Mouse (Mus musculus) midbrain, embryonic 12.5 days (tissue): ENCODE results near the gene Hvcn1. TPM values are rescaled to one million over a fixed set of nuclear protein-coding genes. Genes with fewer than 3 reads are reported as not detected.
"Not testable (repeated sequence)": the region's sequence is repeated elsewhere in the genome, so short reads cannot be mapped to it uniquely, and the experiment has no call there.

Source experiments
- ATAC-seq: fragments of 200-750 bp; cut with Nextera tagmentation; 2 replicates; pipeline ENCODE4 v1.8.0; 2017; ENCODE audit warnings: low read depth, moderate TSS enrichment, moderate library complexity; ENCODE audit not compliant: low FRiP score
- H3K27ac ChIP-seq: fragments of 300-500 bp; sonication (generic); replicated peaks from 2 replicates; pipeline ENCODE4 v1.5.1; 2016; ENCODE audit warnings: mild to moderate bottlenecking
- H3K27me3 ChIP-seq: fragments of 300-500 bp; sonication (generic); 2 replicates; pipeline ENCODE4 v1.6.1; 2016; ENCODE audit warnings: mild to moderate bottlenecking
- H3K36me3 ChIP-seq: fragments of 300-500 bp; sonication (generic); 2 replicates; pipeline ENCODE4 v1.6.1; 2016
- H3K4me1 ChIP-seq: fragments of 300-500 bp; sonication (generic); 2 replicates; pipeline ENCODE4 v1.6.1; 2016
- H3K4me2 ChIP-seq: fragments of 300-500 bp; sonication (generic); replicated peaks from 2 replicates; pipeline ENCODE4 v1.6.1; 2016; ENCODE audit warnings: mild to moderate bottlenecking, moderate library complexity
- H3K4me3 ChIP-seq: fragments of 300-500 bp; sonication (generic); 2 replicates; pipeline ENCODE4 v1.5.1; 2016; ENCODE audit warnings: mild to moderate bottlenecking
- H3K9ac ChIP-seq: fragments of 300-500 bp; sonication (generic); replicated peaks from 2 replicates; pipeline ENCODE4 v1.6.1; 2016; ENCODE audit warnings: mild to moderate bottlenecking, moderate library complexity
- H3K9me3 ChIP-seq: fragments of 300-500 bp; sonication (generic); 2 replicates; pipeline ENCODE4 v1.6.1; 2016; ENCODE audit warnings: mild to moderate bottlenecking
- WGBS: fragments of 180-500 bp; shearing (Covaris S2); methylation state at CpG from one replicate; pipeline ENCODE4 v1.1.7; 2016; 5-methylcytosine and 5-hydroxymethylcytosine counted together
- polyA plus RNA-seq: library from polyadenylated mRNA; unstranded; fragments of >200 nt; fragmentation: Nextera tagmentation; extraction: Ambion mirVana; gene quantifications from 2 replicates; pipeline ENCODE4 v1.2.1, GENCODE M21; 2016

Hvcn1 gene
- polyA plus RNA-seq, 1 experiment from 2014 or later, result 10.8 TPM

GRCm38 (mm10) chr5:122209591-122210368, 3.2 kb downstream of the Hvcn1 start:
- peaks cover 17% of the 10 kb centered on the region for H3K4me1 ChIP-seq
- no peaks in the 10 kb centered on the region for H3K9me3 ChIP-seq
- WGBS, result 2% methylated on average over 20 of the region's 21 CpGs
- H3K4me3 ChIP-seq, result peak overlapping the region; percentile 38
- H3K27ac ChIP-seq, result peak overlapping the region; percentile 58
- H3K36me3 ChIP-seq, result no peaks in the 10 kb centered on the region
- H3K27me3 ChIP-seq, result no peaks in the 10 kb centered on the region
- peak overlapping the region; percentile 59 for H3K9ac ChIP-seq
- peak overlapping the region; percentile 67 for H3K4me2 ChIP-seq
- ATAC-seq, result peak; percentile 78

- H3K9me3 ChIP-seq, result no peaks in the 10 kb centered on the region
- no peaks in the 10 kb centered on the region for H3K27me3 ChIP-seq
- no peak overlapping the region for H3K4me3 ChIP-seq
- no peak for ATAC-seq
- peak overlapping the region; percentile 67 for H3K4me2 ChIP-seq
- no peak overlapping the region for H3K9ac ChIP-seq
- H3K27ac ChIP-seq, result no peak overlapping the region
- WGBS, result 89% methylated on average over 8 of the region's 8 CpGs
- no peaks in the 10 kb centered on the region for H3K36me3 ChIP-seq
- peaks cover 17% of the 10 kb centered on the region for H3K4me1 ChIP-seq
These were observed 4.3 kb downstream of the Hvcn1 start for GRCm38 (mm10) chr5:122210890-122211289.

GRCm38 (mm10) chr5:122212125-122212524, 5.5 kb downstream of the Hvcn1 start:
- Histone ChIP-seq H3K27me3 (no peaks in the 10 kb centered on the region), H3K9me3 (no peaks in the 10 kb centered on the region)

GRCm38 (mm10) chr5:122212820-122213219, 6.2 kb downstream of the Hvcn1 start:
- H3K9ac ChIP-seq, ATAC-seq, H3K27me3 ChIP-seq, H3K9me3 ChIP-seq, H3K36me3 ChIP-seq, H3K27ac ChIP-seq, H3K4me3 ChIP-seq, H3K4me2 ChIP-seq: not testable (repeated sequence)
- WGBS, result 92% methylated on average over 1 of the region's 1 CpGs
- H3K4me1 ChIP-seq, result peaks cover 17% of the 10 kb centered on the region

More at GRCm38 (mm10) chr5:122212125-122212524, 5.5 kb downstream of the Hvcn1 start:
- H3K4me1 ChIP-seq, result peaks cover 17% of the 10 kb centered on the region
- WGBS, result 91% methylated on average over 8 of the region's 8 CpGs
- H3K36me3 ChIP-seq, result no peaks in the 10 kb centered on the region
- no peak overlapping the region for H3K4me3 ChIP-seq
- no peak overlapping the region for H3K9ac ChIP-seq
- no peak overlapping the region for H3K27ac ChIP-seq
- ATAC-seq, result no peak
- H3K4me2 ChIP-seq, result no peak overlapping the region

GRCm38 (mm10) chr5:122213861-122214260, 7.3 kb downstream of the Hvcn1 start:
- H3K4me2 ChIP-seq, result no peak overlapping the region
- H3K36me3 ChIP-seq, result no peaks in the 10 kb centered on the region
- no peak overlapping the region for H3K4me3 ChIP-seq
- H3K9ac ChIP-seq, result no peak overlapping the region
- no peaks in the 10 kb centered on the region for H3K27me3 ChIP-seq
- H3K27ac ChIP-seq, result no peak overlapping the region
- WGBS, result 95% methylated on average over 6 of the region's 6 CpGs
- peaks cover 15% of the 10 kb centered on the region for H3K4me1 ChIP-seq
- no peaks in the 10 kb centered on the region for H3K9me3 ChIP-seq
- no peak for ATAC-seq

GRCm38 (mm10) chr5:122217636-122218035, 11.0 kb downstream of the Hvcn1 start:
- H3K27me3 ChIP-seq, result no peaks in the 10 kb centered on the region
- WGBS, result 91% methylated on average over 6 of the region's 6 CpGs
- no peak overlapping the region for H3K4me2 ChIP-seq
- H3K4me1 ChIP-seq, result peaks cover 7% of the 10 kb centered on the region; the same call in 1 of the 2 replicates
- no peak overlapping the region for H3K27ac ChIP-seq
- ATAC-seq, result no peak
- no peaks in the 10 kb centered on the region for H3K36me3 ChIP-seq
- H3K9me3 ChIP-seq, result no peaks in the 10 kb centered on the region
- no peak overlapping the region for H3K4me3 ChIP-seq
- H3K9ac ChIP-seq, result no peak overlapping the region

GRCm38 (mm10) chr5:122218109-122218905, 11.7 kb downstream of the Hvcn1 start:
- no peak for ATAC-seq
- Histone ChIP-seq H3K4me1 (peaks cover 8% of the 10 kb centered on the region; the same call in 1 of the 2 replicates), H3K9me3 (no peaks in the 10 kb centered on the region), H3K9ac (no peak overlapping the region), H3K4me3 (no peak overlapping the region), H3K4me2 (no peak overlapping the region), H3K27me3 (no peaks in the 10 kb centered on the region), H3K36me3 (no peaks in the 10 kb centered on the region), H3K27ac (no peak overlapping the region)
- 87% methylated on average over 12 of the region's 12 CpGs for WGBS

GRCm38 (mm10) chr5:122218928-122219327, 12.3 kb downstream of the Hvcn1 start:
- WGBS, result 90% methylated on average over 7 of the region's 7 CpGs

GRCm38 (mm10) chr5:122219655-122220629, 13.3 kb downstream of the Hvcn1 start:
- Histone ChIP-seq H3K4me1 (peaks cover 8% of the 10 kb centered on the region; the same call in 1 of the 2 replicates), H3K9ac (no peak overlapping the region), H3K4me3 (no peak overlapping the region), H3K27me3 (no peaks in the 10 kb centered on the region), H3K9me3 (no peaks in the 10 kb centered on the region), H3K27ac (no peak overlapping the region), H3K4me2 (no peak overlapping the region), H3K36me3 (no peaks in the 10 kb centered on the region)
- ATAC-seq, result no peak
- WGBS, result 77% methylated on average over 18 of the region's 18 CpGs

More at GRCm38 (mm10) chr5:122218928-122219327, 12.3 kb downstream of the Hvcn1 start:
- Histone ChIP-seq H3K9ac (no peak overlapping the region), H3K27ac (no peak overlapping the region), H3K36me3 (no peaks in the 10 kb centered on the region), H3K27me3 (no peaks in the 10 kb centered on the region), H3K9me3 (no peaks in the 10 kb centered on the region), H3K4me3 (no peak overlapping the region), H3K4me1 (peaks cover 8% of the 10 kb centered on the region; the same call in 1 of the 2 replicates), H3K4me2 (no peak overlapping the region)
- ATAC-seq, result no peak

- H3K4me2 ChIP-seq, result no peak overlapping the region
- H3K4me3 ChIP-seq, result no peak overlapping the region
- H3K27me3 ChIP-seq, result no peaks in the 10 kb centered on the region
- no peak overlapping the region for H3K27ac ChIP-seq
- H3K4me1 ChIP-seq, result peaks cover 8% of the 10 kb centered on the region; the same call in 1 of the 2 replicates
- WGBS, result 94% methylated on average over 4 of the region's 4 CpGs
- H3K9ac ChIP-seq, result no peak overlapping the region
- no peaks in the 10 kb centered on the region for H3K36me3 ChIP-seq
- H3K9me3 ChIP-seq, result no peaks in the 10 kb centered on the region
- no peak for ATAC-seq
These were observed 14.5 kb downstream of the Hvcn1 start for GRCm38 (mm10) chr5:122221085-122221484.

GRCm38 (mm10) chr5:122224291-122224690, 17.7 kb downstream of the Hvcn1 start:
- Histone ChIP-seq H3K9ac (no peak overlapping the region), H3K9me3 (peaks cover 7% of the 10 kb centered on the region), H3K4me1 (peaks cover 8% of the 10 kb centered on the region; the same call in 1 of the 2 replicates), H3K36me3 (peaks cover 9% of the 10 kb centered on the region; the same call in 1 of the 2 replicates), H3K4me3 (no peak overlapping the region), H3K4me2 (no peak overlapping the region), H3K27ac (no peak overlapping the region), H3K27me3 (no peaks in the 10 kb centered on the region)
- no peak for ATAC-seq
- 96% methylated on average over 2 of the region's 2 CpGs for WGBS
